Mouse (Mus musculus) lung, postnatal 0 days (tissue): ENCODE results near the gene Mllt3.

Experiments
- CTCF ChIP-seq: IDR thresholded peaks from 2 replicates; pipeline ENCODE4 v1.5.1; 2016; ENCODE audit warnings: antibody characterized with exemption, mild to moderate bottlenecking
- EP300 ChIP-seq: IDR thresholded peaks from 2 replicates; pipeline ENCODE4 v1.6.1; 2016; ENCODE audit warnings: antibody characterized with exemption, mild to moderate bottlenecking, control low read depth

- TF ChIP-seq EP300 (no peak), CTCF (no peak)
These were observed 180.7 kb downstream of the Mllt3 start for GRCm38 (mm10) chr4:87852461-87852860.
